Mouse (Mus musculus) liver, embryonic 16.5 days (tissue): ENCODE results near the gene Alcam. TPM values are rescaled to one million over a fixed set of nuclear protein-coding genes. Genes with fewer than 3 reads are reported as not detected.

Source experiments
- ATAC-seq: fragments of 200-750 bp; cut with Nextera tagmentation; 2 replicates; pipeline ENCODE4 v1.8.0; 2017; ENCODE audit warnings: low read depth, mild to moderate bottlenecking, moderate number of reproducible peaks, moderate library complexity
- H3K27ac ChIP-seq: fragments of 300-500 bp; sonication (generic); 2 replicates; pipeline ENCODE4 v1.5.1; 2014; ENCODE audit warnings: mild to moderate bottlenecking, low read length
- H3K27me3 ChIP-seq: fragments of 300-500 bp; sonication (generic); 2 replicates; pipeline ENCODE4 v1.6.1; 2014; ENCODE audit warnings: low read depth, low read length, mixed read lengths; ENCODE audit not compliant: control insufficient read depth, insufficient read depth
- H3K36me3 ChIP-seq: fragments of 300-500 bp; sonication (generic); 2 replicates; pipeline ENCODE4 v1.6.1; 2014; ENCODE audit warnings: mild to moderate bottlenecking; ENCODE audit not compliant: control insufficient read depth, insufficient read depth
- H3K4me1 ChIP-seq: fragments of 300-500 bp; sonication (generic); 2 replicates; pipeline ENCODE4 v1.6.1; 2014; ENCODE audit warnings: low read depth, low read length, mixed read lengths; ENCODE audit not compliant: control insufficient read depth
- H3K4me2 ChIP-seq: fragments of 300-500 bp; sonication (generic); 2 replicates; pipeline ENCODE4 v1.6.1; 2014; ENCODE audit warnings: low read depth, low read length, mixed read lengths
- H3K4me3 ChIP-seq: fragments of 300-500 bp; sonication (generic); 2 replicates; pipeline ENCODE4 v1.5.1; 2014; ENCODE audit warnings: low read depth, mild to moderate bottlenecking, low read length
- H3K9ac ChIP-seq: fragments of 300-500 bp; sonication (generic); 2 replicates; pipeline ENCODE4 v1.6.1; 2014; ENCODE audit warnings: low read depth, low read length
- H3K9me3 ChIP-seq: fragments of 300-500 bp; sonication (generic); replicated peaks from 2 replicates; pipeline ENCODE4 v1.6.1; 2016; ENCODE audit warnings: low read length; ENCODE audit not compliant: control insufficient read depth
- WGBS: fragments of 180-500 bp; shearing (Covaris S2); extraction: QIAGEN DNeasy Blood & Tissue Kit; methylation state at CpG from one replicate; pipeline ENCODE4 v1.1.7; 2014; ENCODE audit not compliant: insufficient replicate concordance; 5-methylcytosine and 5-hydroxymethylcytosine counted together
- polyA plus RNA-seq: library from polyadenylated mRNA; unstranded; fragments of >200 nt; fragmentation: Nextera tagmentation; extraction: Ambion mirVana; gene quantifications from 2 replicates; pipeline ENCODE4 v1.2.1, GENCODE M21; 2015

The Alcam gene
- polyA plus RNA-seq, 1 experiment from 2014 or later: 9.8 TPM

- 45% methylated on average over 2 of the region's 2 CpGs for WGBS
- Histone ChIP-seq H3K9ac (no peak overlapping the region), H3K4me3 (no peak overlapping the region), H3K27ac (no peak overlapping the region), H3K4me2 (no peak overlapping the region), H3K36me3 (no peaks in the 10 kb centered on the region), H3K9me3 (no peaks in the 10 kb centered on the region), H3K27me3 (no peaks in the 10 kb centered on the region), H3K4me1 (no peaks in the 10 kb centered on the region)
- no peak for ATAC-seq
Observed at GRCm38 (mm10) chr16:52431590-52431989, 22.3 kb downstream of the Alcam start.

- no peaks in the 10 kb centered on the region for H3K9me3 ChIP-seq
- H3K27me3 ChIP-seq: no peaks in the 10 kb centered on the region
- no peak overlapping the region for H3K9ac ChIP-seq
- no peak overlapping the region for H3K27ac ChIP-seq
- no peaks in the 10 kb centered on the region for H3K4me1 ChIP-seq
- no peak overlapping the region for H3K4me2 ChIP-seq
- H3K4me3 ChIP-seq: no peak overlapping the region
- no peak for ATAC-seq
- no peaks in the 10 kb centered on the region for H3K36me3 ChIP-seq
- WGBS: 54% methylated on average over 3 of the region's 3 CpGs
Observed at GRCm38 (mm10) chr16:52430073-52430472, 23.8 kb downstream of the Alcam start.

- no peak overlapping the region for H3K4me3 ChIP-seq
- ATAC-seq: no peak
Observed at GRCm38 (mm10) chr16:52429661-52430060, 24.2 kb downstream of the Alcam start.

GRCm38 (mm10) chr16:52428505-52428904, 25.4 kb downstream of the Alcam start:
- WGBS: 42% methylated on average over 4 of the region's 4 CpGs
- H3K4me1 ChIP-seq: no peaks in the 10 kb centered on the region
- H3K9ac ChIP-seq: no peak overlapping the region
- H3K36me3 ChIP-seq: no peaks in the 10 kb centered on the region
- no peak overlapping the region for H3K4me3 ChIP-seq
- no peaks in the 10 kb centered on the region for H3K9me3 ChIP-seq
- no peak overlapping the region for H3K27ac ChIP-seq
- ATAC-seq: peak; percentile 67
- no peaks in the 10 kb centered on the region for H3K27me3 ChIP-seq
- H3K4me2 ChIP-seq: 0 out of 2 replicates have a peak overlapping the region, but pooled peaks have one; percentile 6

More at GRCm38 (mm10) chr16:52429661-52430060, 24.2 kb downstream of the Alcam start:
- Histone ChIP-seq H3K27ac (no peak overlapping the region), H3K4me1 (no peaks in the 10 kb centered on the region), H3K9ac (no peak overlapping the region), H3K36me3 (no peaks in the 10 kb centered on the region), H3K9me3 (no peaks in the 10 kb centered on the region), H3K4me2 (no peak overlapping the region), H3K27me3 (no peaks in the 10 kb centered on the region)

GRCm38 (mm10) chr16:52418568-52419158, 35.2 kb downstream of the Alcam start:
- WGBS: 47% methylated on average over 5 of the region's 5 CpGs

GRCm38 (mm10) chr16:52417982-52418381, 35.9 kb downstream of the Alcam start:
- no peak overlapping the region for H3K4me3 ChIP-seq
- no peak overlapping the region for H3K27ac ChIP-seq
- H3K4me2 ChIP-seq: no peak overlapping the region
- H3K27me3 ChIP-seq: no peaks in the 10 kb centered on the region
- no peak for ATAC-seq
- no peaks in the 10 kb centered on the region for H3K9me3 ChIP-seq
- WGBS: 55% methylated on average over 5 of the region's 5 CpGs
- H3K9ac ChIP-seq: no peak overlapping the region
- H3K4me1 ChIP-seq: no peaks in the 10 kb centered on the region
- no peaks in the 10 kb centered on the region for H3K36me3 ChIP-seq

More at GRCm38 (mm10) chr16:52418568-52419158, 35.2 kb downstream of the Alcam start:
- Histone ChIP-seq H3K9me3 (no peaks in the 10 kb centered on the region), H3K27ac (no peak overlapping the region), H3K4me2 (no peak overlapping the region), H3K36me3 (no peaks in the 10 kb centered on the region), H3K4me3 (no peak overlapping the region), H3K27me3 (no peaks in the 10 kb centered on the region), H3K4me1 (no peaks in the 10 kb centered on the region), H3K9ac (no peak overlapping the region)
- ATAC-seq: 0 out of 2 replicates have a peak, but pooled peaks have one; percentile 60

- Histone ChIP-seq H3K4me1 (no peaks in the 10 kb centered on the region), H3K4me2 (no peak overlapping the region), H3K4me3 (no peak overlapping the region), H3K9ac (no peak overlapping the region), H3K27ac (no peak overlapping the region), H3K27me3 (no peaks in the 10 kb centered on the region), H3K36me3 (no peaks in the 10 kb centered on the region), H3K9me3 (no peaks in the 10 kb centered on the region)
- no peak for ATAC-seq
- 26% methylated on average over 7 of the region's 7 CpGs for WGBS
Observed at GRCm38 (mm10) chr16:52417146-52417545, 36.7 kb downstream of the Alcam start.

GRCm38 (mm10) chr16:52413714-52414113, 40.2 kb downstream of the Alcam start:
- Histone ChIP-seq H3K9ac (no peak overlapping the region), H3K4me3 (no peak overlapping the region), H3K9me3 (no peaks in the 10 kb centered on the region), H3K4me2 (no peak overlapping the region), H3K36me3 (no peaks in the 10 kb centered on the region), H3K27ac (no peak overlapping the region), H3K27me3 (no peaks in the 10 kb centered on the region), H3K4me1 (no peaks in the 10 kb centered on the region)
- ATAC-seq: no peak
- WGBS: 42% methylated on average over 3 of the region's 3 CpGs

- Histone ChIP-seq H3K36me3 (no peaks in the 10 kb centered on the region), H3K9ac (no peak overlapping the region), H3K4me2 (no peak overlapping the region), H3K27me3 (no peaks in the 10 kb centered on the region), H3K4me1 (no peaks in the 10 kb centered on the region), H3K9me3 (no peaks in the 10 kb centered on the region), H3K4me3 (no peak overlapping the region), H3K27ac (no peak overlapping the region)
- WGBS: 66% methylated on average over 3 of the region's 3 CpGs
- ATAC-seq: no peak
Observed at GRCm38 (mm10) chr16:52406072-52406471, 47.8 kb downstream of the Alcam start.
